Mouse (Mus musculus) MEL (cell line): ENCODE measurements around the gene Ndufa7.

Experiments
- CTCF ChIP-seq, 3 experiments: IDR thresholded peaks in 2 of 3; conservative IDR thresholded peaks in 1 of 3; 2 replicates each; pipeline ENCODE4 v1.5.1; 2011 to 2012; ENCODE audit warnings: low read length in 3 of 3, low read depth in 2 of 3, mild to moderate bottlenecking in 2 of 3, improper control_type of control experiment in 1 of 3, inconsistent platforms in 1 of 3, mixed read lengths in 1 of 3, moderate library complexity in 1 of 3; ENCODE audit not compliant: control insufficient read depth in 1 of 3, insufficient read depth in 1 of 3, poor library complexity in 1 of 3, severe bottlenecking in 1 of 3
- EP300 ChIP-seq, 2 experiments: IDR thresholded peaks; 2 replicates each; pipeline ENCODE4 v1.6.1; 2011; ENCODE audit warnings: improper control_type of control experiment in 2 of 2, low read length in 2 of 2, low read depth in 1 of 2, mild to moderate bottlenecking in 1 of 2
- GABPA ChIP-seq: IDR thresholded peaks from 2 replicates; pipeline ENCODE4 v1.6.1; 2012; ENCODE audit warnings: low read depth, mild to moderate bottlenecking, inconsistent platforms, low read length, improper control_type of control experiment, moderate library complexity
- MXI1 ChIP-seq: IDR thresholded peaks from 2 replicates; pipeline ENCODE4 v1.6.1; 2011; ENCODE audit warnings: mild to moderate bottlenecking, low read depth, low read length, improper control_type of control experiment
- POLR2A ChIP-seq, 2 experiments: IDR thresholded peaks; 2 replicates each; pipeline ENCODE4 v1.6.1; 2011 to 2012; ENCODE audit warnings: low read length in 2 of 2, mild to moderate bottlenecking in 2 of 2, control low read depth in 1 of 2, improper control_type of control experiment in 1 of 2, low read depth in 1 of 2, moderate library complexity in 1 of 2; ENCODE audit not compliant: control insufficient read depth in 1 of 2, insufficient read depth in 1 of 2, poor library complexity in 1 of 2
- POLR2AphosphoS5 ChIP-seq: IDR thresholded peaks from 2 replicates; pipeline ENCODE4 v1.6.1; 2012; ENCODE audit warnings: low read depth, borderline replicate concordance, mild to moderate bottlenecking, inconsistent platforms, low read length, moderate library complexity, mixed read lengths
- ZKSCAN1 ChIP-seq: IDR thresholded peaks from 2 replicates; pipeline ENCODE4 v1.6.1; 2012; ENCODE audit warnings: low read depth, mild to moderate bottlenecking, inconsistent platforms, low read length, improper control_type of control experiment, moderate library complexity

DNA sequence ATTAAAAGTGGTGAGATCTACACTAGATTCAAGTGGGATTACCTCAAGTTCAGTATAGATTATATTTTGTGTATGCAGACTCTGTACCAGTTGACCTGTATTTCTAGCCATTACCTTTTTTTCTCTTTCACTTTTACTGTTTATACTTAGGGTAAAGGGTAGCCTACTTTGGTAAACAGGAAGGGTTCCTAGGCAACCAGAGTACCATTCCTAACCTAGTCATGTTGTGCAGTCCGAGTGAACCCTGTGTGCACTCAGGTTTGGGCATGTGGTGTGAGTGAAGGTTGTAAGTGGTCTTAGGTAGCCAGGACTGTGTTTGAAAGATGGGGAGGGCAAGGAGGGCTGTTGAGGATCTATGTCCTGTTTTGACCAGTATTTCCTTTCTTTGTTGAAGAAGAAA is 27.0 kb downstream of the Ndufa7 start:
- TF ChIP-seq EP300 (IDR thresholded peaks at IDR 0.05; ENCODE audit: low read depth in 1 of 2, low read length in 2 of 2): no peak
- no peak for TF ChIP-seq POLR2AphosphoS5
- no peak for TF ChIP-seq CTCF (IDR thresholded peaks at IDR 0.05 in 2 of 3, conservative IDR thresholded peaks at IDR 0.05 in 1 of 3; ENCODE audit: control insufficient read depth in 1 of 3, insufficient read depth in 1 of 3, low read depth in 2 of 3, low read length in 3 of 3, poor library complexity in 1 of 3, severe bottlenecking in 1 of 3)
- TF ChIP-seq GABPA: no peak
- TF ChIP-seq POLR2A (IDR thresholded peaks at IDR 0.05; ENCODE audit: control insufficient read depth in 1 of 2, insufficient read depth in 1 of 2, low read depth in 1 of 2, low read length in 2 of 2, poor library complexity in 1 of 2): no peak
- no peak for TF ChIP-seq ZKSCAN1
- TF ChIP-seq MXI1: no peak
